Mouse (Mus musculus): ENCODE measurements around the gene Camkk2. TPM values are rescaled to one million over a fixed set of nuclear protein-coding genes. Genes with fewer than 3 reads are reported as not detected.

The Camkk2 gene
- polyA plus RNA-seq, 1 experiment from 2014 or later = 57.2 TPM

DNA sequence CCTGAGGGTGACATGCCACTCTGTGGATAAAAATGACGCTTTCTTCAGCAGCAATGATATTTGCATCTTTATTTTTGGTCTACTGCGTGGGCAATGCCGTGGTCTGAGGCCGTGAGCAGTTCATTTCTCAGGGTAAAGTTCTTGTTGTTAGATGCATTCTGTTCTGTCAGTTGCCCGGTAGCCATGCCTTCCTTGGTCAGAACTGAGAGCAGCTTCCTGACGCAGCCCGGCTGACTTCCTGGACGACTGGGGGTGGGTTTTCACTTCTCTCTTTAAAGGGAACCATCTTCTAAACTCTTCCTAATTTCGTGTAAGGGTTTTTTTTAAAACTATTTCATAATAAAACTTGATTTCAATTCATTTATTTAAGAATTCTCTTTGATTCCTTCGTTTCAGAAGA lies 95.3 kb downstream of the Camkk2 start:
- Histone ChIP-seq H3K9me3 (ENCODE audit: control insufficient read depth, low read length) (no peaks in the 10 kb centered on the region), H3K27ac (no peak overlapping the region), H3K27me3 (ENCODE audit: control insufficient read depth, insufficient read depth, low read length) (no peaks in the 10 kb centered on the region), H3K4me3 (replicated peaks; ENCODE audit: low read length) (no peak overlapping the region), H3K9ac (no peak overlapping the region), H3K36me3 (replicated peaks; ENCODE audit: control insufficient read depth, insufficient read depth) (no peaks in the 10 kb centered on the region), H3K4me2 (replicated peaks) (no peak overlapping the region), H3K4me1 (replicated peaks; ENCODE audit: control insufficient read depth, insufficient read depth, low read length) (no peaks in the 10 kb centered on the region)
- WGBS = 84% methylated on average over 10 of the region's 10 CpGs
- no peak for ATAC-seq (ENCODE audit: low FRiP score)
- no peak for DNase-seq (ENCODE audit: low spot score)

DNA sequence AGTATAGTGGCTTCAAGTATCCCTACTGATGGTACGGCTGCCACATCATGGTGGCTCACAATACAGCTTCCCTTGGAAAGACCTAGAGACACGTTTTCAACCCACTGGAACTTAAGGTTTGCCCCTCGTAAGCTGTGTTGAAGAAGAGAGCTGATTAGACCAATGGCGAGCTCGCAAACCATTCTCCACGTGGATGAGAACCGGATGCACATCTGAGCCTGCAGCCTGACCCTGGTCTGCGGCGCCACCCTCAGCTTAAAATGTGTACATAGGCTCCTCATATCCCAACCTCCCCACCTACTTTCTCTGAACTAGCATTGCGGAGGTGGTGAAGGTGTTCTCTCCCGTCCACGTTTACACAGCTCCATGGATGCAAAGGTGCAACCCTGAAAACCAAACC lies 97.9 kb downstream of the Camkk2 start:
- DNase-seq (ENCODE audit: low spot score) (no peak), ATAC-seq (ENCODE audit: low FRiP score) (no peak)
- no peaks in the 10 kb centered on the region for H3K27me3 ChIP-seq (ENCODE audit: control insufficient read depth, insufficient read depth, low read length)
- H3K4me3 ChIP-seq (replicated peaks; ENCODE audit: low read length) = no peak overlapping the region
- H3K9ac ChIP-seq = no peak overlapping the region
- H3K4me2 ChIP-seq (replicated peaks) = no peak overlapping the region
- no peaks in the 10 kb centered on the region for H3K36me3 ChIP-seq (replicated peaks; ENCODE audit: control insufficient read depth, insufficient read depth)
- no peak overlapping the region for H3K27ac ChIP-seq
- no peaks in the 10 kb centered on the region for H3K4me1 ChIP-seq (replicated peaks; ENCODE audit: control insufficient read depth, insufficient read depth, low read length)
- H3K9me3 ChIP-seq (ENCODE audit: control insufficient read depth, low read length) = no peaks in the 10 kb centered on the region
- 84% methylated on average over 12 of the region's 12 CpGs for whole genome bisulfite sequencing

Small RNA genes lying within 50 kb of the gene (microRNA-seq; reads per million reads assigned to microRNA genes)
- not detected for gene Mir8115

Other genes starting within 250 kb of the Camkk2 start
- 60.5 and 61.9 TPM in 2 replicates for gene Ift81, start 164.9 kb downstream of the Camkk2 start, polyA plus RNA-seq (2014; fragmentation: Nextera tagmentation; extraction: Ambion mirVana)
- gene P2rx7, start 135.5 kb downstream of the Camkk2 start, polyA plus RNA-seq (2014; fragmentation: Nextera tagmentation; extraction: Ambion mirVana) = 3.7 and 4.0 TPM in 2 replicates
- 14.8 and 16.0 TPM in 2 replicates for gene P2rx4, start 71.9 kb downstream of the Camkk2 start, polyA plus RNA-seq (2014; fragmentation: Nextera tagmentation; extraction: Ambion mirVana)
- gene Anapc5, start 41.9 kb upstream of the Camkk2 start, polyA plus RNA-seq (2014; fragmentation: Nextera tagmentation; extraction: Ambion mirVana) = 487 and 525 TPM in 2 replicates
- gene Rnf34, start 70.6 kb upstream of the Camkk2 start, polyA plus RNA-seq (2014; fragmentation: Nextera tagmentation; extraction: Ambion mirVana) = 46.2 and 54.8 TPM in 2 replicates
- gene Kdm2b, start 210.4 kb upstream of the Camkk2 start, polyA plus RNA-seq (2014; fragmentation: Nextera tagmentation; extraction: Ambion mirVana) = 80.8 and 87.1 TPM in 2 replicates
- 16.2 and 18.0 TPM in 2 replicates for gene Orai1, start 235.7 kb upstream of the Camkk2 start, polyA plus RNA-seq (2014; fragmentation: Nextera tagmentation; extraction: Ambion mirVana)